Mouse (Mus musculus) neural tube, embryonic 13.5 days (tissue): ENCODE data around the gene March5. TPM values are rescaled to one million over a fixed set of nuclear protein-coding genes. Genes with fewer than 3 reads are reported as not detected.

Experiments used
- ATAC-seq: fragments of 200-750 bp; cut with Nextera tagmentation; 2 replicates; pipeline ENCODE4 v1.8.0; 2017; ENCODE audit warnings: low read depth, mild to moderate bottlenecking, moderate TSS enrichment, moderate library complexity
- H3K27ac ChIP-seq: fragments of 300-500 bp; sonication (generic); replicated peaks from 2 replicates; pipeline ENCODE4 v1.5.1; 2015; ENCODE audit warnings: moderate library complexity, mild to moderate bottlenecking, inconsistent platforms
- H3K27me3 ChIP-seq: fragments of 300-500 bp; sonication (generic); 2 replicates; pipeline ENCODE4 v1.6.1; 2015; ENCODE audit warnings: mild to moderate bottlenecking, inconsistent platforms
- H3K36me3 ChIP-seq: fragments of 300-500 bp; sonication (generic); 2 replicates; pipeline ENCODE4 v1.6.1; 2015; ENCODE audit warnings: mild to moderate bottlenecking, inconsistent platforms
- H3K4me1 ChIP-seq: fragments of 300-500 bp; sonication (generic); replicated peaks from 2 replicates; pipeline ENCODE4 v1.6.1; 2015; ENCODE audit warnings: inconsistent platforms
- H3K4me2 ChIP-seq: fragments of 300-500 bp; sonication (generic); 2 replicates; pipeline ENCODE4 v1.6.1; 2015; ENCODE audit warnings: inconsistent platforms, mild to moderate bottlenecking, moderate library complexity
- H3K4me3 ChIP-seq: fragments of 300-500 bp; sonication (generic); 2 replicates; pipeline ENCODE4 v1.5.1; 2015; ENCODE audit warnings: mild to moderate bottlenecking, inconsistent platforms
- H3K9ac ChIP-seq: fragments of 300-500 bp; sonication (generic); 2 replicates; pipeline ENCODE4 v1.6.1; 2015; ENCODE audit warnings: moderate library complexity, mild to moderate bottlenecking, inconsistent platforms
- H3K9me3 ChIP-seq: fragments of 300-500 bp; sonication (generic); 2 replicates; pipeline ENCODE4 v1.6.1; 2016; ENCODE audit warnings: inconsistent platforms
- WGBS: fragments of 180-500 bp; shearing (Covaris S2); methylation state at CpG from one replicate; pipeline ENCODE4 v1.1.7; 2015; 5-methylcytosine and 5-hydroxymethylcytosine counted together
- polyA plus RNA-seq: library from polyadenylated mRNA; unstranded; fragments of >200 nt; fragmentation: Nextera tagmentation; extraction: Ambion mirVana; gene quantifications from 2 replicates; pipeline ENCODE4 v1.2.1, GENCODE M21; 2015

The March5 gene
- polyA plus RNA-seq = 130 and 134 TPM in 2 replicates

GRCm38 (mm10) chr19:37207303-37208175, at the start of gene March5:
Gene March5 (plus strand): TSS chr19:37207543.
- H3K9ac ChIP-seq = peak within 1 kb of the TSS; percentile 99
- H3K4me1 ChIP-seq = peaks cover 21% of the 10 kb centered on the region
- no peaks in the 10 kb centered on the region for H3K9me3 ChIP-seq
- H3K27ac ChIP-seq = peak within 1 kb of the TSS; percentile 88
- ATAC-seq = peak; percentile 100
- peak within 1 kb of the TSS; percentile 100 for H3K4me3 ChIP-seq
- H3K27me3 ChIP-seq = no peaks in the 10 kb centered on the region
- H3K36me3 ChIP-seq = peaks cover 21% of the 10 kb centered on the region
- under 1% methylated on average over 92 of the region's 94 CpGs for WGBS
- peak within 1 kb of the TSS; percentile 78 for H3K4me2 ChIP-seq

- H3K9me3 ChIP-seq = no peaks in the 10 kb centered on the region
- no peak for ATAC-seq
- peak overlapping the region; percentile 82 for H3K4me2 ChIP-seq
- no peaks in the 10 kb centered on the region; the same call in 1 of the 2 replicates for H3K27me3 ChIP-seq
- peak overlapping the region; percentile 86 for H3K9ac ChIP-seq
- WGBS = 46% methylated on average over 1 of the region's 1 CpGs
- no peak overlapping the region for H3K27ac ChIP-seq
- H3K4me1 ChIP-seq = peaks cover 41% of the 10 kb centered on the region
- peak overlapping the region; percentile 59 for H3K4me3 ChIP-seq
- H3K36me3 ChIP-seq = 0 out of 2 replicates have a peak, but pooled peaks cover 3% of the 10 kb centered on the region
Measured at GRCm38 (mm10) chr19:37172096-37172495, 35.2 kb upstream of the March5 start.

- H3K9ac ChIP-seq = peak overlapping the region; percentile 86
- 74% methylated on average over 11 of the region's 11 CpGs for WGBS
- 0 out of 2 replicates have a peak, but pooled peaks cover 3% of the 10 kb centered on the region for H3K36me3 ChIP-seq
- no peaks in the 10 kb centered on the region for H3K9me3 ChIP-seq
- H3K4me2 ChIP-seq = peak overlapping the region; percentile 82
- peaks cover 42% of the 10 kb centered on the region for H3K4me1 ChIP-seq
- no peaks in the 10 kb centered on the region; the same call in 1 of the 2 replicates for H3K27me3 ChIP-seq
- H3K4me3 ChIP-seq = peak overlapping the region; percentile 59
- ATAC-seq = no peak
- no peak overlapping the region for H3K27ac ChIP-seq
Measured at GRCm38 (mm10) chr19:37172566-37173130, 34.7 kb upstream of the March5 start.

- H3K4me3 ChIP-seq = peak overlapping the region; percentile 59
- H3K4me2 ChIP-seq = peak overlapping the region; percentile 82
- no peak; the same call in 1 of the 2 replicates for ATAC-seq
- peak overlapping the region; percentile 86 for H3K9ac ChIP-seq
- 27% methylated on average over 20 of the region's 20 CpGs for WGBS
- H3K27ac ChIP-seq = peak overlapping the region; percentile 92
- H3K27me3 ChIP-seq = no peaks in the 10 kb centered on the region; the same call in 1 of the 2 replicates
- peaks cover 47% of the 10 kb centered on the region for H3K4me1 ChIP-seq
- no peaks in the 10 kb centered on the region for H3K9me3 ChIP-seq
- 0 out of 2 replicates have a peak, but pooled peaks cover 3% of the 10 kb centered on the region for H3K36me3 ChIP-seq
Measured at GRCm38 (mm10) chr19:37173331-37174115, 33.8 kb upstream of the March5 start.

DNA sequence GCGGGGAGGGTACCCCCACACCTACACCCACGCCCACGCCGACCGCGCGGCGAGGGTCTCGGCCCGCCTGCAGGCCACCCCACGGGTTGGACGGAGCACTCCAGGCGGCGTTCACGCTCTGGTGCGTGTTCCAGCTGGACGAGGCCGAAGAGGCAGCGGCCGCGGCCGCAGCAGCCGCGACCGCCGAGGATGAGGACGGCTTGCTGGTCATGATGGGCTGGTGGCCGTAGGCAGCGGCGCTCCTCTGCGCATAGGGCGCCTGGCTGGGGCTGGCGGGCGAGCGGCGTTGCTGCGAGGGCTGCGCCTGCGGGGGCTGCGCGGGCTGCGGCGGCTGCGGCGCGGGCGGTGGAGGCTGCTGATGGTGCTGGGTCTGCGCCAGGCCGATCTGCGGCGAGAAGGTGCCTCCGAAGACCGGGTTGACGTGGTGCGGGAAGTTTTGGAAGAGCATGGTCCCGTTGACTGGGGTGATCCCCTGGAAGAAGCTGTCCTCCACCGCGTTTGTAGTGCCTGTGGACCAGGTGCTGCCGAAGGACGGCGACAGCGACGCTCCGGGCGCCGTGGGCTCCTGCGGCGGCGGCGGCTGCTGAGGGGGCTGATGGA, 33.1 kb upstream of the March5 start:
- Histone ChIP-seq H3K9me3 (no peaks in the 10 kb centered on the region), H3K27ac (peak overlapping the region; percentile 92), H3K9ac (peak overlapping the region; percentile 86), H3K4me3 (peak overlapping the region; percentile 59), H3K36me3 (no peaks in the 10 kb centered on the region), H3K4me1 (peaks cover 53% of the 10 kb centered on the region), H3K27me3 (no peaks in the 10 kb centered on the region; the same call in 1 of the 2 replicates), H3K4me2 (peak overlapping the region; percentile 82)
- peak; percentile 71 for ATAC-seq
- under 1% methylated on average over 70 of the region's 70 CpGs for WGBS

- Histone ChIP-seq H3K4me2 (peak overlapping the region; percentile 82), H3K9ac (peak overlapping the region; percentile 86), H3K27ac (peak overlapping the region; percentile 92), H3K4me1 (peaks cover 53% of the 10 kb centered on the region), H3K36me3 (no peaks in the 10 kb centered on the region), H3K9me3 (no peaks in the 10 kb centered on the region), H3K4me3 (peak overlapping the region; percentile 59), H3K27me3 (no peaks in the 10 kb centered on the region; the same call in 1 of the 2 replicates)
- WGBS = under 1% methylated on average over 36 of the region's 36 CpGs
- peak; percentile 73 for ATAC-seq
Measured at GRCm38 (mm10) chr19:37174716-37175435, 32.5 kb upstream of the March5 start.

DNA sequence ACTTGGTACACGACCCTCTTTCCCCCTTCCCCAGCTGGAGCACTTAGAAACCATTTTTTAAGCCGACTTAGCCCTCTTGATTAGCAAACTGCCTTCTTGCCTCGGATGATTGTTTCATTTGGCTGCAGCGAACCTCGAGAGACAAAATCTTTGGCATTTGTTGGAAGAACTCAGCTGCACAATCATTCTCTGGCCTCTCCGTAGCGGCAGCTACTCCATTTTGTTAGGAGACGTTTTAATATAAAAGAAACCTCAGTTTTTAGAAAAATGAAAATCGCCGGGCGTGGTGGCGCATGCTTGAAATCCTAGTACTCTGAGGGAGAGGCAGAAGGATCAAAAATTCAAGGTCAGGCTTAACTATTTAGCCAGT, 31.9 kb upstream of the March5 start:
- peak overlapping the region; percentile 92 for H3K27ac ChIP-seq
- H3K4me3 ChIP-seq = peak overlapping the region; percentile 59
- H3K9ac ChIP-seq = peak overlapping the region; percentile 86
- H3K4me2 ChIP-seq = peak overlapping the region; percentile 82
- no peak for ATAC-seq
- H3K9me3 ChIP-seq = no peaks in the 10 kb centered on the region
- 2% methylated on average over 12 of the region's 12 CpGs for WGBS
- no peaks in the 10 kb centered on the region for H3K36me3 ChIP-seq
- no peaks in the 10 kb centered on the region; the same call in 1 of the 2 replicates for H3K27me3 ChIP-seq
- H3K4me1 ChIP-seq = peaks cover 53% of the 10 kb centered on the region

- ATAC-seq = no peak
- Histone ChIP-seq H3K4me1 (peaks cover 53% of the 10 kb centered on the region), H3K9me3 (no peaks in the 10 kb centered on the region), H3K36me3 (no peaks in the 10 kb centered on the region), H3K27ac (peak overlapping the region; percentile 92), H3K9ac (peak overlapping the region; percentile 86), H3K4me2 (peak overlapping the region; percentile 82), H3K27me3 (no peaks in the 10 kb centered on the region; the same call in 1 of the 2 replicates), H3K4me3 (peak overlapping the region; percentile 59)
- 3% methylated on average over 6 of the region's 6 CpGs for WGBS
Measured at GRCm38 (mm10) chr19:37175919-37176318, 31.4 kb upstream of the March5 start.

DNA sequence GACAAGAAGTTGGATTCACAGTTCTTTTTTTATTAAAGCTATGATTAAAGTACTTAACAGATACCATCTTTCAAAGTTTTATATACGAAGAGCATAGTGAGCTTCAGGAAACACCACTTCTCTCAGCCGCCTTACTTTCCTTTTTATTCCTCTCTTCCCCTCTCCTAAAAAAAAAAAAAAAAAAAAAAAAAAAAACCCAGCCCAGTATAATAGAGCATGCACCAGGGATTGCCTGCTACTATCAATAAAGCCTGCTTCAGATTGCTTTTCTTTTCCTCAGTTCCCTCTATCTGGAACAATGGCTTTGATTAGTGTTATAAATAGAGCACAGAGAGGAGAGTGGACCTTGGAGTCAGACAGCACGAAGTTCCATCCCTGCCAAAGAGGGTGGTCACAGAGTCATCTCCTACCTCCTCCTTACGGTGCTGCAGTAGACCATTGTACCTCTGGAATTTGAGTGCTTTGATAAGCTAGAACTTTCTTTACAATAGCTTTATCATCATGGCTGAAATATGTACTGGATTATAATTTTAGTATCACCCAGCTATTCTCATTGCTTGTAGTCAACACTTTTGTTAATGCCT, 30.4 kb upstream of the March5 start:
- H3K4me2 ChIP-seq = peak overlapping the region; percentile 82
- ATAC-seq = no peak
- H3K27ac ChIP-seq = 0 out of 2 replicates have a peak overlapping the region, but pooled peaks have one; percentile 33
- H3K4me1 ChIP-seq = peaks cover 49% of the 10 kb centered on the region
- H3K9me3 ChIP-seq = no peaks in the 10 kb centered on the region
- peak overlapping the region; percentile 64 for H3K9ac ChIP-seq
- H3K36me3 ChIP-seq = no peaks in the 10 kb centered on the region
- 23% methylated on average over 4 of the region's 4 CpGs for WGBS
- no peaks in the 10 kb centered on the region; the same call in 1 of the 2 replicates for H3K27me3 ChIP-seq
- peak overlapping the region; percentile 46 for H3K4me3 ChIP-seq

- Histone ChIP-seq H3K9me3 (no peaks in the 10 kb centered on the region), H3K4me1 (peaks cover 38% of the 10 kb centered on the region), H3K36me3 (no peaks in the 10 kb centered on the region), H3K4me2 (peak overlapping the region; percentile 54), H3K4me3 (peak overlapping the region; percentile 46), H3K27ac (peak overlapping the region; percentile 78), H3K9ac (peak overlapping the region; percentile 62), H3K27me3 (no peaks in the 10 kb centered on the region)
- WGBS = 12% methylated on average over 17 of the region's 17 CpGs
- peak; percentile 82 for ATAC-seq
Measured at GRCm38 (mm10) chr19:37177819-37178708, 29.3 kb upstream of the March5 start.
